Mouse (Mus musculus): ENCODE measurements around the gene Nsfl1c. TPM values are rescaled to one million over a fixed set of nuclear protein-coding genes. Genes with fewer than 3 reads are reported as not detected.
"Not testable (repeated sequence)": the region's sequence is repeated elsewhere in the genome, so short reads cannot be mapped to it uniquely, and the experiment has no call there.

Gene Nsfl1c
- total RNA-seq (2022) = 10 to 100 TPM; 77.5 to 88.9 (median 82.6) TPM

- DNase-seq (ENCODE audit: low spot score) = peak; percentile 93
These were observed at the start of gene Nsfl1c for GRCm38 (mm10) chr2:151494035-151494803. Gene Nsfl1c, plus strand, starts transcription at chr2:151494182.

DNA sequence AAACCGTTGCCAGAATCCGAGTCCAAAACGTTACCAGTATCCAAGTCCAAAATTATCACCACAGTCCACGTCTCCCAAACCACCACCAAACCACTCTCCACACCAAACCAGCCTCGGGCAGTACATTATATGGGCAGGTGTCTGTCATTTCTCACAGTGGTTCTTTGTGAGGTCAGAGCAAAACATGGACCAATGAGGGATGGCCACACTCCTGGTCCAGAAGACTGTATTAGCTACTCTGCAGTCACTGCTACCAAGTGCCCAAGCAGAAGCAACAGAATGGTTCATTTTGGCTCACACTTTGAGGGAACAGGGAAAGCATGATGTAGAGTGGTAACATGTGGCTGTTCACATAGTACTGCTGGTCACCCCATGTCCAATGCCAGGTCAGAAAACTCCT, 17.9 kb upstream of the Nsfl1c start, which contains the start of gene 4921509C19Rik:
4921509C19Rik (minus strand) TSS at position 101 of the 400 bp plus-strand sequence.
- not testable (repeated sequence) for DNase-seq (ENCODE audit: low spot score)

DNA sequence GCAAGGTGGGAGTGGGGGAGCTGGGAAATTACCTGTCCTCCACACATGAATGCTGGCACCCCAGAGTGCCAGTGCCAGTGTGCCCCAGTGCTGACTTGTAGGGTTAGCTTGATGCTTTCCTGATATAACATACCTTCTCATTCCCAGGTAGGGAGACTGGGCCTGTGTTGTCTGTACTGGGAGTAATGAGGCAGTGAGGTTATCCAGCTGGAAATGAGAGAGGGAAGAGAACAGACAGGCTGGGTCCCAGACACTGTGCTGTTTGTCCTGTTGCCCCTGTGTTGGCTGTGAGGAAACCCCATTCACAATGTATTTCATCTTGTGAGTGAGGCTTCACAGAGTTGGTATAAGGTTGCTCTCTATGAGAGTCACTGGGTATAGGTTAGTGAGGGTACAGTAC, 7.5 kb upstream of the Nsfl1c start:
- no peak for DNase-seq (ENCODE audit: low spot score)

DNA sequence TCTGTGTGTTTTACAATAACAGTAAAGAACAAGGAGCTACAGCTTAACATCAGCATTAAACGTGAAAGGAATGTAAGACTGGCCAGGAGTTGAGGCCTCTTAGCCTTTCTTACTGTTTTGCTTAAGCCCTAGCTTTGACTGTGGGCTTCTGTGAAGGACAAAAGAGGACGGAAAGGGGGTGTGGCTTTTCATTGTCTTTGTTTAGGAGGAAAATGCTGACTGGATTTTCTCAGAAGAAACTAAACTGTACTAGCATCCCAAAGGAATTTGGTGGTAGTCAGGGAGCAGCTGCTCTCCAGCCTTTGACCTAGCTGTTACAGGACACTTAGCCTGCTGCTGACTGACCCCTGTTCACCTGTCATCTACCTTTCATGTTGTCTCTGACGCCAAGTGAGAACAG, 4.4 kb downstream of the Nsfl1c start:
- DNase-seq (ENCODE audit: low spot score) = no peak

GRCm38 (mm10) chr2:151500442-151501007, 6.5 kb downstream of the Nsfl1c start:
- DNase-seq (ENCODE audit: low spot score) = no peak

- DNase-seq (ENCODE audit: low spot score) = no peak
These were observed 10.2 kb downstream of the Nsfl1c start for GRCm38 (mm10) chr2:151504226-151504625.

DNA sequence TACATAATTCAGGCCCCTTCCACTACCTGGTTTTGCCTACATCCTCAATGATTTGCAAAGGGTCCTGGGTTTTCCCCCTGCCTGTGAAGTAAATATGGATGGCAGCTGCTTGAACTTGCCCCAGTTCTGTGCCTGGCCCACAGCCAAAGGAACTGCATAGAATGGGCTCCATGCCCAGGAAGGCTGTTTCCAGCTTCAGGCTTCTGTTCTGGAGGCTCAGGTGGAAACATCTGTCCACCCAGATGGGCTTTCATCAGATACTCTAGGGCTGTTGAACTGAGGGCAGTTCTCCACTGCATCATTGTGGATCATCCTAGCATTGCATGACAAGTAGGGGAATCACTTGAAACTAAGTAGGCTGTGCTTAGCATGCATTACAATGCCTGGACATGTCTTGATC, 18.2 kb downstream of the Nsfl1c start:
- DNase-seq (ENCODE audit: low spot score) = peak; percentile 28

- no peak for DNase-seq (ENCODE audit: low spot score)
These were observed 19.7 kb downstream of the Nsfl1c start for GRCm38 (mm10) chr2:151513525-151514285.

- no peak for DNase-seq (ENCODE audit: low spot score)
These were observed 25.0 kb downstream of the Nsfl1c start for GRCm38 (mm10) chr2:151519000-151519399.

GRCm38 (mm10) chr2:151524324-151525041, 30.5 kb downstream of the Nsfl1c start:
- DNase-seq (ENCODE audit: low spot score) = no peak

- DNase-seq (ENCODE audit: low spot score) = no peak
These were observed 31.5 kb downstream of the Nsfl1c start for GRCm38 (mm10) chr2:151525520-151525919.

GRCm38 (mm10) chr2:151528066-151528465, 34.1 kb downstream of the Nsfl1c start:
- no peak for DNase-seq (ENCODE audit: low spot score)

DNA sequence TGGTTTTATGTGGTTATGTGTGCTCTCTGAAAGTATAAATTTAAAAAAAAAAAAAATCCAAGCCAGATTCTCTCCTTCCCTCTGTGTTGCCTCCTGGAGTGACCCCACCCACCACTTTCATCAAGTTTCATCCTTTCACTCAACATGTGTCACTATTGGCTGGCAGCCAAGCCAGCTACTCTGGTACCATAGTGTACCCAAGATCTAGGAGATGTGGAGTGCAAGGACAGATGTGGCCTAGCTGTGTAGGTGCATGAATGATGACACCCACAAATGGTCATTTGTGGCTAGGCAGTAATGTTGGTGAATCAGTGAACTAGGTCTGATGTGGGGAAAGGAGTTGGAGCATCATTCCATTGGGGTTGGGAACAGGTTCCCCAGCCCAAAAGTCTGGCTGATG, 35.2 kb downstream of the Nsfl1c start:
- DNase-seq (ENCODE audit: low spot score) = no peak

DNA sequence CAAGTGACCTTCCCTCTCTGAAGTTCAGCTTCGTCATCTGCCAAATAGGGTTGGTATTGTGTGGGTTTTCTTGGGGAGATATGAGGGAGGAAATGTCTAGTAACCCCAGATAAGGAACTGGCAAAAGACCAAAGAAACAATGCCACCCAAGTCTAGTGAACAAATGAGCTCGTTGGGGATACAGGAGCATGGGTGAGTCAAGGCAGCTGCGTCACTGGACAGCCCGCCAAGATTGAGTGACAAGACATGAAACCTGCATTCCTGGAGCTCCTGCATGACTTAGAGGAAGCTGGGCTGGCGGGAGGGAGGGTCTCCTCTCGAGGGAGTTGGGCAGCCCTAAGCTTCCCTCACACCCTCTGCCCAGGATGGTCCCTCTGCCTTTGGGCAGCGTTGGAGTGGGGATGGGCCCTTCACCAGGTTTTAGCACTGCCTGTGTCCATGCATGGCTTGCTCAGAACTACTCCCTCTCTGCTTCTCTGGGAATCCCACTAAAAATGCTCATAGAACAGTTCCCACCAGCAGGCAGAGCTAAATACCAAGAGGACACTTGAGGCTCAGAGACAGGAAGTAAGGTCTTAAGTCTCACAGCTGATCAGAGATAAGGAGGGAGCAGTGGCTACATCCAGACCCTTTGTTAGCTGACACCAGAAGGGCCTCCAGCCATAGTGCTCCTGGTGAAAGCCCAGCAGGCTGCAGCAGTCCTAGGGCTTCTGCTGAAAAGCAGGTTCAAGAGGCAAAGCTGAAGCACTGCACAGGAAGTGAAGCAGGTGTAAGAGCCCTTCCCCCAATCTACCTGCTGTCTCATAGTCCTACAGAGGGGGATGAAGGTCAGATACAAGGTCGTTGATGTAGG, 36.6 kb downstream of the Nsfl1c start:
- DNase-seq (ENCODE audit: low spot score) = no peak

DNA sequence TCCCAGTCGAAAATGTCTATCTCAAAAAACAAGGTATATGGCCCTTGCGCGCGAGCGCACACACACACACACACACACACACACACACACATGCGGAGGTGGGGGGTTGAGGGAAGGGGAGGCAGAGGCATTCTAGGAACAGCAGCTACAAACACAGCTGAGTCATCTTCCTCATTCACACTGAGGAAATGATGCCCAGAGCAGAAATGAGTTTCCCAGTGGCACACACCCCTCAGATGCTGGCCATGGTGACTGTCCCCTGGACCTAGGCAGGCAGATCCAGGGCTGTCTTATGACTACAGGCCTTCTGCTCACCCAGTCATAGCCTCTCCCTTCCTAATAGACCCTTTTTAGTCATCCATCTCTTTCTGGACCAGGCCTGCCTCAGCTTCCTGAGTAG, 39.6 kb downstream of the Nsfl1c start:
- DNase-seq (ENCODE audit: low spot score) = no peak

DNA sequence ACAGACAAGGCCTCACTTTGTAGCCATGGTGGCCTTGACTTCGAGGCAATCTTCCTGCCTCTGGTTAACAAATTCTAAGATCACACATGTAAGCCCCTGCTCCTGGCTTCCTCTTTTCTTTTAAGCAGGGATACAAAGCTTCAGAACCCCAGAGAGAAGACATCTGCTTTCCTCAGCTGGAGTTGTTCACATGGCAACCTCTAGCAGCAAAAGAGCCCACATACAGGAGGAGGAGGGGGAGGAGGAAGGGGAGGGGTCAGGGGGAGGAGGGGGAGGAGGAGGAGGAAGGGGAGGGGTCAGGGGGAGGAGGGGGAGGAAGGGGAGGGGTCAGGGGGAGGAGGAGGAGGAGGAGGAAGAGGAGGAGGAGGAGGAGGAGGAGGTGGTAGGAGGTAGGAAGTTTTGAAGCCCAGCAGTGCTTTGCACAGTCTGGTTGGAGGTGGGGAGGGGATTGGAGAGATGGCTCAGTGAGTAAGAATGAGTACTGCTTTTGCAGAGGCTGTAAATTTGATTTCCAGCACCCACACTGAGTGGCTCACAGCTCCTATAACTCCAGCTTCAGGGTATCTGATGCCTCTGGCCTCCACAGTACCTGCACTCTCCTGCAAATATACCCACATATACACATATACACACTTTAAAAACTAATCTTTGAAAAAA, 42.1 kb downstream of the Nsfl1c start:
- no peak for DNase-seq (ENCODE audit: low spot score)

GRCm38 (mm10) chr2:151536618-151536974, 42.6 kb downstream of the Nsfl1c start:
- peak; percentile 49 for DNase-seq (ENCODE audit: low spot score)

GRCm38 (mm10) chr2:151538646-151539045, 44.7 kb downstream of the Nsfl1c start:
- DNase-seq (ENCODE audit: low spot score) = no peak

- DNase-seq (ENCODE audit: low spot score) = peak; percentile 97
These were observed 48.5 kb downstream of the Nsfl1c start, which contains the start of gene Fkbp1a for GRCm38 (mm10) chr2:151542323-151543062. Gene Fkbp1a, plus strand, starts transcription at chr2:151542483.

Measured in heart, adult 8-10 months (tissue).